Mouse (Mus musculus): Measurements from ENCODE around the gene D1Ertd622e. TPM values are rescaled to one million over a fixed set of nuclear protein-coding genes. Genes with fewer than 3 reads are reported as not detected.

Gene D1Ertd622e
- polyA plus RNA-seq, 1 experiment from 2014 or later, result 37.8 TPM

DNA sequence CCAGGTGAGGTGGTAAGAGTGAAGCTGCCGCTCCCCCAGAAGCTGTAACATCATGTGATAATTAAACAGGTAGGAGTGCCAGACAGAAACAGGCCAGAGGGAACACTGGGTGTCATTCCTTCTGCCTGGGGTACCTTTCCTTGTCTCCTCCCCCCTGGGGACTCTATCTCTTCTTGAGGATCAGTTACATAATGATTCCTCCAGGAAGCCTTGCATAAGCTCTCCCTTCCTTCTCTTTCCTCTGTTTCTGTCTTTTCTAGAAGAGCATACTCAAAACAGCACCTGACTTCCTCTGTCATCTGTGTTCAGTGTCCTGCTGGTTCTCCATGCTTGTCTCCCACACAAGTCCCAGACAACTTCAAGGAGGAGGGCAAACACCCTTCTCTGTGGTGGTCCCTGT lies 46.3 kb downstream of the D1Ertd622e start:
- no peak for DNase-seq (ENCODE audit: low spot score)
- ATAC-seq (replicated peaks; ENCODE audit: low FRiP score), result no peak
- H3K4me1 ChIP-seq (replicated peaks; ENCODE audit: control insufficient read depth, insufficient read depth, low read length), result no peaks in the 10 kb centered on the region
- H3K27me3 ChIP-seq (replicated peaks; ENCODE audit: control insufficient read depth, insufficient read depth, low read length), result no peaks in the 10 kb centered on the region
- H3K4me3 ChIP-seq (ENCODE audit: low read depth, low read length), result no peak overlapping the region
- WGBS, result 69% methylated on average over 1 of the region's 1 CpGs
- no peak overlapping the region for H3K9ac ChIP-seq (ENCODE audit: low read depth, low read length)
- no peaks in the 10 kb centered on the region for H3K36me3 ChIP-seq (ENCODE audit: control insufficient read depth, insufficient read depth, low read length)
- H3K4me2 ChIP-seq, result no peak overlapping the region
- H3K9me3 ChIP-seq (ENCODE audit: control insufficient read depth, low read length), result no peaks in the 10 kb centered on the region
- no peak overlapping the region for H3K27ac ChIP-seq (ENCODE audit: low read depth, low read length)

GRCm38 (mm10) chr1:97614531-97615462 lies 47.1 kb downstream of the D1Ertd622e start:
- no peak overlapping the region for H3K4me3 ChIP-seq (ENCODE audit: low read depth, low read length)
- H3K9me3 ChIP-seq (ENCODE audit: control insufficient read depth, low read length), result no peaks in the 10 kb centered on the region
- H3K4me2 ChIP-seq, result no peak overlapping the region
- 85% methylated on average over 11 of the region's 11 CpGs for WGBS
- no peaks in the 10 kb centered on the region for H3K4me1 ChIP-seq (replicated peaks; ENCODE audit: control insufficient read depth, insufficient read depth, low read length)
- ATAC-seq (replicated peaks; ENCODE audit: low FRiP score) (no peak), DNase-seq (ENCODE audit: low spot score) (no peak)
- H3K27me3 ChIP-seq (replicated peaks; ENCODE audit: control insufficient read depth, insufficient read depth, low read length), result no peaks in the 10 kb centered on the region
- no peak overlapping the region for H3K27ac ChIP-seq (ENCODE audit: low read depth, low read length)
- no peak overlapping the region for H3K9ac ChIP-seq (ENCODE audit: low read depth, low read length)
- H3K36me3 ChIP-seq (ENCODE audit: control insufficient read depth, insufficient read depth, low read length), result no peaks in the 10 kb centered on the region

DNA sequence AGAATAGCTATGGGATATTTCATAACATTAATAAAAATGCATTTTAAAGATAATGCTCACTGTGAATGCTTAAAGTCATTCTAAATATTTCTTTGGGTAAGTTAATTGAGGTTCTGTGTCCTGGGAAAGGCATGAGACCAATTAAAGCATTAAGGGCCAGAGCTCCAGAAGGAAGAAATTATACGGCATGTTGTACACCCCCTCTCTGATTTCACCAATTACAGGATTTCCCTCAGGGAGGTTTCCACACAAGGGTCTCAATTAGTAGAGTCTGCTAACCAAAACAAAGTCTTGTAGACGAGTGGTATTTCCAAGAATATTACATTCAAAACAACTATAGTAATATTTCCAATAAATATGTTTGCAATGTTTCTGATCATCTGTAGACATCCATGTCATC lies 50.1 kb downstream of the D1Ertd622e start:
- Histone ChIP-seq H3K4me2 (no peak overlapping the region), H3K9ac (ENCODE audit: low read depth, low read length) (no peak overlapping the region), H3K9me3 (ENCODE audit: control insufficient read depth, low read length) (no peaks in the 10 kb centered on the region), H3K27me3 (replicated peaks; ENCODE audit: control insufficient read depth, insufficient read depth, low read length) (no peaks in the 10 kb centered on the region), H3K4me1 (replicated peaks; ENCODE audit: control insufficient read depth, insufficient read depth, low read length) (no peaks in the 10 kb centered on the region), H3K27ac (ENCODE audit: low read depth, low read length) (no peak overlapping the region), H3K36me3 (ENCODE audit: control insufficient read depth, insufficient read depth, low read length) (no peaks in the 10 kb centered on the region), H3K4me3 (ENCODE audit: low read depth, low read length) (no peak overlapping the region)
- 82% methylated on average over 2 of the region's 2 CpGs for WGBS
- DNase-seq (ENCODE audit: low spot score) (no peak), ATAC-seq (replicated peaks; ENCODE audit: low FRiP score) (no peak)

DNA sequence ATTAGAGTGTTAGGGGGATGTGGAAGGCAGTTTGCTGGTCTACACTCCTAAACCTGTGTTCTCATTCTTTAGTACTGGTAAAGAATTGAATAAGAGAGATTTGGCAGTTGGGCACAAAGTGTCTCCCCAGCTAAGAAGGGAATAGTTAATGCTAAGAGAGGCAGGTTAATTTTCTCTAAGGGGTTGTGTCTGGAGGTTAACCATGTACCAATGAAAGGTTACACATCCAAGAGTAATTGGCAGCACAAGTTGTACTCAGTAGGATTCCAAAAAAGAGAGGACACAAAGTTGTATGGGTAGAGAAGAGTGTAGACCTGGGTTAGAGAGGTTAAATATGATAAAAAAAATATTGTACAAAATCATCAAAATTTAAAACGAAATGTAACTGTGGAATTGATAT lies 58.5 kb downstream of the D1Ertd622e start:
- DNase-seq (ENCODE audit: low spot score), result no peak
- WGBS, result 53% methylated on average over 1 of the region's 1 CpGs

GRCm38 (mm10) chr1:97600371-97600770 lies 61.5 kb downstream of the D1Ertd622e start:
- Histone ChIP-seq H3K27me3 (replicated peaks; ENCODE audit: control insufficient read depth, insufficient read depth, low read length) (no peaks in the 10 kb centered on the region), H3K9me3 (ENCODE audit: control insufficient read depth, low read length) (no peaks in the 10 kb centered on the region), H3K36me3 (ENCODE audit: control insufficient read depth, insufficient read depth, low read length) (no peaks in the 10 kb centered on the region), H3K4me3 (ENCODE audit: low read depth, low read length) (no peak overlapping the region), H3K27ac (ENCODE audit: low read depth, low read length) (no peak overlapping the region), H3K4me2 (no peak overlapping the region), H3K4me1 (replicated peaks; ENCODE audit: control insufficient read depth, insufficient read depth, low read length) (no peaks in the 10 kb centered on the region), H3K9ac (ENCODE audit: low read depth, low read length) (no peak overlapping the region)
- WGBS, result 56% methylated on average over 2 of the region's 2 CpGs
- DNase-seq (ENCODE audit: low spot score), result no peak
- no peak for ATAC-seq (replicated peaks; ENCODE audit: low FRiP score)

More for the DNA sequence above, 58.5 kb downstream of the D1Ertd622e start:
- Histone ChIP-seq H3K9me3 (ENCODE audit: control insufficient read depth, low read length) (no peaks in the 10 kb centered on the region), H3K4me2 (no peak overlapping the region), H3K4me1 (replicated peaks; ENCODE audit: control insufficient read depth, insufficient read depth, low read length) (no peaks in the 10 kb centered on the region), H3K9ac (ENCODE audit: low read depth, low read length) (no peak overlapping the region), H3K27ac (ENCODE audit: low read depth, low read length) (no peak overlapping the region), H3K27me3 (replicated peaks; ENCODE audit: control insufficient read depth, insufficient read depth, low read length) (no peaks in the 10 kb centered on the region), H3K4me3 (ENCODE audit: low read depth, low read length) (no peak overlapping the region), H3K36me3 (ENCODE audit: control insufficient read depth, insufficient read depth, low read length) (no peaks in the 10 kb centered on the region)
- ATAC-seq (replicated peaks; ENCODE audit: low FRiP score), result no peak

- Histone ChIP-seq H3K36me3 (ENCODE audit: control insufficient read depth, insufficient read depth, low read length) (no peaks in the 10 kb centered on the region), H3K4me2 (no peak overlapping the region), H3K9ac (ENCODE audit: low read depth, low read length) (no peak overlapping the region), H3K27ac (ENCODE audit: low read depth, low read length) (no peak overlapping the region), H3K4me3 (ENCODE audit: low read depth, low read length) (no peak overlapping the region), H3K9me3 (ENCODE audit: control insufficient read depth, low read length) (no peaks in the 10 kb centered on the region), H3K27me3 (replicated peaks; ENCODE audit: control insufficient read depth, insufficient read depth, low read length) (no peaks in the 10 kb centered on the region), H3K4me1 (replicated peaks; ENCODE audit: control insufficient read depth, insufficient read depth, low read length) (no peaks in the 10 kb centered on the region)
- DNase-seq (ENCODE audit: low spot score) (no peak), ATAC-seq (replicated peaks; ENCODE audit: low FRiP score) (no peak)
- 88% methylated on average over 3 of the region's 3 CpGs for WGBS
These were observed 62.8 kb downstream of the D1Ertd622e start for GRCm38 (mm10) chr1:97599101-97599500.

DNA sequence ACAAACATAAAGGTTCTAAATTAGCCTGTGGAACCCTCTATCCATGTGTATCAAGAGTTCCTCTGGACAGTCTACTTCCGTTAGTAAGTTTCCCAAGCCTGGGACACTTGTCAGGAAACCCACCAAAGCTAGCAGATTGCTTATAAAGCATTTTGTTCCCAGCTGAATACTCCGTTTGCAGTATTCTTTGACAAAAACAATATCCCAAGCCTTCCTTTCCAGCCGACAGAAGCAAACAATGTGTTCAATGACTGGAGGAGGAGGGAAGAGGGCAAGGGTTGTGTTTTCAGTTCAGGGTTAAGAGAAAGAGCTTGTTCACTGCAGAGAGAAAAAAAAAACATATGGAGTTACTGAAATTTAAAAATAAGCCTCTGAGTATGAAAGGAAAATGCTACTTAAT lies 73.3 kb downstream of the D1Ertd622e start:
- Histone ChIP-seq H3K4me3 (ENCODE audit: low read depth, low read length) (no peak overlapping the region), H3K9me3 (ENCODE audit: control insufficient read depth, low read length) (no peaks in the 10 kb centered on the region), H3K4me2 (no peak overlapping the region), H3K27me3 (replicated peaks; ENCODE audit: control insufficient read depth, insufficient read depth, low read length) (no peaks in the 10 kb centered on the region), H3K9ac (ENCODE audit: low read depth, low read length) (no peak overlapping the region), H3K27ac (ENCODE audit: low read depth, low read length) (no peak overlapping the region), H3K36me3 (ENCODE audit: control insufficient read depth, insufficient read depth, low read length) (no peaks in the 10 kb centered on the region), H3K4me1 (replicated peaks; ENCODE audit: control insufficient read depth, insufficient read depth, low read length) (no peaks in the 10 kb centered on the region)
- DNase-seq (ENCODE audit: low spot score), result no peak
- 66% methylated on average over 3 of the region's 3 CpGs for WGBS
- ATAC-seq (replicated peaks; ENCODE audit: low FRiP score), result no peak

- H3K9me3 ChIP-seq (ENCODE audit: control insufficient read depth, low read length), result no peaks in the 10 kb centered on the region
- no peak overlapping the region for H3K4me3 ChIP-seq (ENCODE audit: low read depth, low read length)
- DNase-seq (ENCODE audit: low spot score), result no peak
- peak; percentile 34; the same call in 1 of the 2 replicates for ATAC-seq (replicated peaks; ENCODE audit: low FRiP score)
- no peak overlapping the region for H3K9ac ChIP-seq (ENCODE audit: low read depth, low read length)
- no peak overlapping the region for H3K4me2 ChIP-seq
- no peaks in the 10 kb centered on the region for H3K36me3 ChIP-seq (ENCODE audit: control insufficient read depth, insufficient read depth, low read length)
- H3K4me1 ChIP-seq (replicated peaks; ENCODE audit: control insufficient read depth, insufficient read depth, low read length), result no peaks in the 10 kb centered on the region
- no peak overlapping the region for H3K27ac ChIP-seq (ENCODE audit: low read depth, low read length)
- no peaks in the 10 kb centered on the region for H3K27me3 ChIP-seq (replicated peaks; ENCODE audit: control insufficient read depth, insufficient read depth, low read length)
These were observed 76.8 kb downstream of the D1Ertd622e start for GRCm38 (mm10) chr1:97585106-97585505.

GRCm38 (mm10) chr1:97584171-97584570 lies 77.7 kb downstream of the D1Ertd622e start:
- ATAC-seq (replicated peaks; ENCODE audit: low FRiP score) (no peak), DNase-seq (ENCODE audit: low spot score) (no peak)
- Histone ChIP-seq H3K4me1 (replicated peaks; ENCODE audit: control insufficient read depth, insufficient read depth, low read length) (no peaks in the 10 kb centered on the region), H3K9me3 (ENCODE audit: control insufficient read depth, low read length) (no peaks in the 10 kb centered on the region), H3K36me3 (ENCODE audit: control insufficient read depth, insufficient read depth, low read length) (no peaks in the 10 kb centered on the region), H3K27ac (ENCODE audit: low read depth, low read length) (no peak overlapping the region), H3K4me2 (no peak overlapping the region), H3K27me3 (replicated peaks; ENCODE audit: control insufficient read depth, insufficient read depth, low read length) (no peaks in the 10 kb centered on the region), H3K4me3 (ENCODE audit: low read depth, low read length) (no peak overlapping the region), H3K9ac (ENCODE audit: low read depth, low read length) (no peak overlapping the region)
- 80% methylated on average over 3 of the region's 3 CpGs for WGBS

Data from liver, embryonic 11.5 days (tissue).